Mouse (Mus musculus): ENCODE measurements at regions not wholly inside any gene's neighbourhood (a gene's known extent, or its start where the extent isn't known, plus 50 kb on each side); places are given as distances from the start of the nearest gene placed in this dataset.

- TF ChIP-seq CTCF (conservative IDR thresholded peaks at IDR 0.05; ENCODE audit: low read length) = no peak
- TF ChIP-seq NANOG (IDR thresholded peaks at IDR 0.05; ENCODE audit: borderline replicate concordance, low read length) = no peak
Measured at GRCm38 (mm10) chr1:149712330-149712729, 248.8 kb downstream of the Pla2g4a start.
